Mouse (Mus musculus) hindbrain, postnatal 0 days (tissue): ENCODE measurements around the gene Gbp5. TPM values are rescaled to one million over a fixed set of nuclear protein-coding genes. Genes with fewer than 3 reads are reported as not detected.
"Not testable (repeated sequence)": the region's sequence is repeated elsewhere in the genome, so short reads cannot be mapped to it uniquely, and the experiment has no call there.

Experiments used
- ATAC-seq: fragments of 200-750 bp; cut with Nextera tagmentation; 2 replicates; pipeline ENCODE4 v1.8.0; 2017; ENCODE audit warnings: mild to moderate bottlenecking, moderate TSS enrichment, moderate library complexity
- DNase-seq: peaks from one replicate; pipeline ENCODE4 v3.0.0-alpha.2; 2015; ENCODE audit warnings: low spot score
- H3K27ac ChIP-seq: fragments of 300-500 bp; sonication (generic); 2 replicates; pipeline ENCODE4 v1.5.1; 2014; ENCODE audit warnings: mild to moderate bottlenecking
- H3K27me3 ChIP-seq: fragments of 300-500 bp; sonication (generic); 2 replicates; pipeline ENCODE4 v1.6.1; 2014; ENCODE audit warnings: low read length, mixed read lengths; ENCODE audit not compliant: insufficient read depth
- H3K36me3 ChIP-seq: fragments of 300-500 bp; sonication (generic); 2 replicates; pipeline ENCODE4 v1.6.1; 2014; ENCODE audit warnings: low read length, mixed read lengths; ENCODE audit not compliant: insufficient read depth
- H3K4me1 ChIP-seq: fragments of 300-500 bp; sonication (generic); 2 replicates; pipeline ENCODE4 v1.6.1; 2014; ENCODE audit warnings: antibody characterized with exemption, low read length, mixed read lengths; ENCODE audit not compliant: insufficient read depth
- H3K4me2 ChIP-seq: fragments of 300-500 bp; sonication (generic); 2 replicates; pipeline ENCODE4 v1.6.1; 2014; ENCODE audit warnings: low read depth, mild to moderate bottlenecking, low read length, moderate library complexity, mixed read lengths
- H3K4me3 ChIP-seq: fragments of 300-500 bp; sonication (generic); 2 replicates; pipeline ENCODE4 v1.5.1; 2014; ENCODE audit warnings: low read length
- H3K9ac ChIP-seq: fragments of 300-500 bp; sonication (generic); replicated peaks from 2 replicates; pipeline ENCODE4 v1.6.1; 2014; ENCODE audit warnings: mild to moderate bottlenecking, low read length, moderate library complexity, mixed read lengths
- H3K9me3 ChIP-seq: fragments of 300-500 bp; sonication (generic); 2 replicates; pipeline ENCODE4 v1.6.1; 2016; ENCODE audit warnings: low read length, mixed read lengths
- CTCF ChIP-seq: IDR thresholded peaks from 2 replicates; pipeline ENCODE4 v1.5.1; 2016; ENCODE audit warnings: antibody characterized with exemption, control low read depth, low read depth
- WGBS: fragments of 180-500 bp; shearing (Covaris S2); extraction: QIAGEN DNeasy Blood & Tissue Kit; methylation state at CpG from one replicate; pipeline ENCODE4 v1.1.7; 2014; 5-methylcytosine and 5-hydroxymethylcytosine counted together
- polyA plus RNA-seq: library from polyadenylated mRNA; unstranded; fragments of >200 nt; fragmentation: Nextera tagmentation; extraction: Ambion mirVana; gene quantifications from 2 replicates; pipeline ENCODE4 v1.2.1, GENCODE M21; 2015
- total RNA-seq: library from RNA; depleted of rRNA; stranded (reverse); fragments of >200 nt; gene quantifications from 2 replicates; pipeline ENCODE4 v1.2.3, GENCODE M21; 2014

Gbp5 gene
- total and polyA plus RNA-seq, 2 experiments from 2014 or later: 0.37 to 0.55 TPM

GRCm38 (mm10) chr3:142541391-142541790 lies 47.6 kb downstream of the Gbp5 start:
- 65% methylated on average over 6 of the region's 6 CpGs for WGBS
- Histone ChIP-seq H3K9ac (no peak overlapping the region), H3K4me1 (no peaks in the 10 kb centered on the region), H3K4me2 (no peak overlapping the region), H3K9me3 (no peaks in the 10 kb centered on the region), H3K27me3 (no peaks in the 10 kb centered on the region), H3K36me3 (no peaks in the 10 kb centered on the region), H3K27ac (no peak overlapping the region), H3K4me3 (no peak overlapping the region)
- DNase-seq (no peak), ATAC-seq (no peak)
- no peak for TF ChIP-seq CTCF

GRCm38 (mm10) chr3:142542776-142543175 lies 49.0 kb downstream of the Gbp5 start:
- H3K4me1 ChIP-seq, ATAC-seq, H3K9me3 ChIP-seq, H3K36me3 ChIP-seq, DNase-seq, H3K27me3 ChIP-seq, H3K27ac ChIP-seq, H3K4me3 ChIP-seq, H3K4me2 ChIP-seq, H3K9ac ChIP-seq: not testable (repeated sequence)
- WGBS: 54% methylated on average over 12 of the region's 12 CpGs

GRCm38 (mm10) chr3:142546690-142547089 lies 52.9 kb downstream of the Gbp5 start:
- Histone ChIP-seq H3K9me3 (no peaks in the 10 kb centered on the region), H3K4me1 (0 out of 2 replicates have a peak, but pooled peaks cover 2% of the 10 kb centered on the region), H3K27ac (no peak overlapping the region), H3K4me2 (no peak overlapping the region), H3K4me3 (no peak overlapping the region), H3K36me3 (no peaks in the 10 kb centered on the region), H3K9ac (no peak overlapping the region), H3K27me3 (no peaks in the 10 kb centered on the region)
- DNase-seq: peak; percentile 54
- no peak for TF ChIP-seq CTCF
- 42% methylated on average over 3 of the region's 3 CpGs for WGBS
- no peak for ATAC-seq

- Histone ChIP-seq H3K27ac (no peak overlapping the region), H3K4me1 (0 out of 2 replicates have a peak, but pooled peaks cover 2% of the 10 kb centered on the region), H3K36me3 (no peaks in the 10 kb centered on the region), H3K27me3 (no peaks in the 10 kb centered on the region), H3K9ac (no peak overlapping the region), H3K4me3 (no peak overlapping the region), H3K9me3 (no peaks in the 10 kb centered on the region), H3K4me2 (no peak overlapping the region)
- ATAC-seq (no peak), DNase-seq (no peak)
- 88% methylated on average over 3 of the region's 3 CpGs for WGBS
- no peak for TF ChIP-seq CTCF
Measured at GRCm38 (mm10) chr3:142550052-142550676, 56.4 kb downstream of the Gbp5 start.

GRCm38 (mm10) chr3:142554601-142555000 lies 60.8 kb downstream of the Gbp5 start:
- H3K4me3 ChIP-seq: no peak overlapping the region
- 85% methylated on average over 1 of the region's 1 CpGs for WGBS
- no peak overlapping the region for H3K27ac ChIP-seq
- ATAC-seq: no peak
- no peak overlapping the region for H3K4me2 ChIP-seq
- H3K9me3 ChIP-seq: no peaks in the 10 kb centered on the region
- no peak overlapping the region for H3K9ac ChIP-seq
- no peaks in the 10 kb centered on the region for H3K27me3 ChIP-seq
- no peak for DNase-seq
- TF ChIP-seq CTCF: no peak
- H3K4me1 ChIP-seq: no peaks in the 10 kb centered on the region
- H3K36me3 ChIP-seq: no peaks in the 10 kb centered on the region

GRCm38 (mm10) chr3:142555623-142556022 lies 61.8 kb downstream of the Gbp5 start:
- Histone ChIP-seq H3K36me3 (no peaks in the 10 kb centered on the region), H3K9ac (no peak overlapping the region), H3K27me3 (no peaks in the 10 kb centered on the region), H3K4me1 (no peaks in the 10 kb centered on the region), H3K9me3 (no peaks in the 10 kb centered on the region), H3K27ac (no peak overlapping the region), H3K4me2 (no peak overlapping the region), H3K4me3 (no peak overlapping the region)
- peak; percentile 35; the same call in 1 of the 2 replicates for ATAC-seq
- DNase-seq: peak; percentile 14
- no peak for TF ChIP-seq CTCF
- WGBS: 68% methylated on average over 11 of the region's 11 CpGs

GRCm38 (mm10) chr3:142559632-142560228 lies 66.0 kb downstream of the Gbp5 start, which contains the start of gene Gbp3:
Gene Gbp3 (plus strand): TSS chr3:142560026.
- DNase-seq (no peak), ATAC-seq (no peak)
- Histone ChIP-seq H3K9me3 (no peaks in the 10 kb centered on the region), H3K36me3 (no peaks in the 10 kb centered on the region), H3K9ac (no peak within 1 kb of the TSS), H3K27me3 (no peaks in the 10 kb centered on the region), H3K27ac (peak within 1 kb of the TSS; percentile 48; the same call in 1 of the 2 replicates), H3K4me3 (peak within 1 kb of the TSS; percentile 25), H3K4me1 (no peaks in the 10 kb centered on the region), H3K4me2 (peak within 1 kb of the TSS; percentile 45)
- no peak for TF ChIP-seq CTCF
- WGBS: 33% methylated on average over 3 of the region's 3 CpGs
